Mouse (Mus musculus) right cerebral cortex, postnatal 14 days (tissue): ENCODE measurements at regions not wholly inside any gene's neighbourhood (a gene's known extent, or its start where the extent isn't known, plus 50 kb on each side); places are given as distances from the start of the nearest gene placed in this dataset.
A peak's percentile ranks its signal among the peaks of the same experiment; 100 is the strongest.

Experiments
- DNase-seq: peaks from one replicate; pipeline ENCODE4 v3.0.0; 2022

DNA sequence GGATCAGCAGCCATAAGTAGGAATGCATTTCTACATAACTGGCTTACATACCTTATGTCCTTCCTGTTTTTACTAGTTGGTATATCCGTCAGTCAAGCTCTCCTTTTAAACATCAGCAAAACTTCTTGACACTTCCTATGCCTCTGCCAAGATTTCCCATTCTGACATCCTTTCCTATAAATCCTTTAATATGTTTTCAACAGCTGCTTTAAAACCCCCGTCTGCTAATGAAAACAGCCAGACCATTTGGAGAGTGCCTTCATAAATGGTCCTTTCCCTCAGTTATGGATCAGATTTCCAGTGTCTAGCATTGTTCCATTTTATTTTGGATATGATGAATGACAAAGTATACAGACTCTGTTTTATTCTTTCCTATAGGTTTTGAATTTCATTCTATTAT lies 270.7 kb upstream of the Rgmb start:
- DNase-seq: no peak

GRCm38 (mm10) chr17:16092952-16093351 lies 262.1 kb upstream of the Rgmb start:
- DNase-seq: no peak

GRCm38 (mm10) chr17:16089619-16090280 lies 258.9 kb upstream of the Rgmb start:
- no peak for DNase-seq

DNA sequence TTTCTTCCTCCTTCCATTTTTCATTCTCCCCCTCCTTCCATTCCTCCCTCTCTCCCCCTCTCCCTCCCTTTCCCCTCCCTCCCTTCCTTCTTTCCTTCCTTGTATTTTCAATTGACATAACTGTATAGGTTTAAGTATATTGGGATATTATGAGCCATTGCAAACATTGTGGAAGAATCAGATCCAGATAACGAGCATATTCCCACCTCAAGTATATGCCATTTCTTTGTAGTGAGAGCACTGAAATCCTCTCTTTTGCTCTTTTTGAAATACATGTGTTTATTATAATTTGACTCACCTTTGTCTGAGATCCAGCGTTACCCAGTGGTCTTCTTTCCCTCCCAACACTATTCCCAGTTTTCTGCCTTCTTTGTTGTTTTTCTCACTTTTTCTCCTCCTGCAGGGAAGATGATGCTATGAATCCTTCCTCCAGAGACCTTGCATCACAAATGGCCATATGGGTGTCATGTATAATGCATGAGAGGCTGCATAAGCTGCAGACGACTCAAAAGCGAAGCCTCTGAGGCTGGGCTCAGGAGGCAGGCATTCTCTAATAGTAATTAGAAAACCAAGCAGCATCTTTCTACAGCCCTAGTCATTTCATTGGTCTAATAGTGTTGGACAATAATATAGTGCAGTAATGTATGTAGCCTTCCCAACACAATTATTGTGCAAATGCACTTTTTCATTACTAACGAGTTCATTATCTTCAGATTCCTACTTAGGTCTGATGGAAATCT lies 258.2 kb upstream of the Rgmb start:
- no peak for DNase-seq

DNA sequence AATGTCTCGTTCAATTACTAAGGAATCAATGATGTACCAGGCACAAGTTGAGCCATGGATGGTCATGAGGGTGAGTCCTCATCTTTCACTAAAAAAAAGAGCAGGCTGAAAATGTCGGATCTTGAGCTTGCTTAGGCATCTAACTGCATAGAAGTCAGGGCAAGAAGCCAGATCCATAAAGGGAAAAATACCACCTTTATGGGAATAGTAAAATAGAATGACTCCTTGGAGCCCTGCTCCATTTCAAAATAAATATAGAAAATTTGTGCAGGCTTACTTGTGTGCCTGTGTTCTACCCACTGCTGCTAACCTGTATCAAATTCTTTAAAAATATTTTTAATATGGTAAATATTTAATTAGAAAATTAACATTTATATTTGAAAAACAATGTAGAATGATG lies 256.2 kb upstream of the Rgmb start:
- DNase-seq: no peak

DNA sequence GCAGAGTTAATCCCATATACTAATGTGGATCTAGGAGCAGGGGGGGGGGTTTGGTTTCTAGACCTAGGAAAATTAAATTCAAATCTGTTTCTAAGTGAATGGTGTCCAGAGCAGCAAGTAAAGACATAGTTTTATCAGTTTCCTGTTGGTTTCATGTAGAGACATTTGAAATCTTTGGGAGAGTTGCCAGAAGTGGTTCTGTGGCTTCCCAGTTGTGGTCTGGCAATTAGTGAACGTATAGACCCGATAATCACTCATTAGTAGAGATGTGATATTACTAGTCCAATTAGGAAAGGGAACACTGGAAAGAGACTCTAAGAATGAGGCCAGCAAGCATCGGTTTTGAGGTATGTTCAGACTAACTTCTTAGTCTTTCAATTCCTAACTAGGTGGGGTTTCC lies 252.0 kb upstream of the Rgmb start:
- DNase-seq: no peak

DNA sequence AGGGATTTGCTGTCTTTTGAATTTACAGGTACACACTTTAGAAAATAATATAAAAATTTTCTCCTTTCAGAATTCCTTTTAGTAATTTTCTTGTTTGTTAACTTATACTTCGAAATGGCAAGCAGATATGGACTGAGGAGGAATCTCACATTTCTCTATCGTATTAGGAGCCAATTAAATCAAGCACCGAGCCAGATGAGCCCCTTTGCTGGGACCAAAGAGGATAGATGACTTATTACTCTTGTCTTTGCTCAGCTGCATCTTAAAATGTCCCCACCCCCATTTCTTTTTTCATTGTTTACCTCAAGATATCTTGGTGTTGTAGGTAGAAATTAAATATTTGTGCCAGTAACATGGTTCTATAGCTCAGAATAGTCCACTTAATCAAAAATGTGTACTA lies 247.7 kb upstream of the Rgmb start:
- DNase-seq: no peak

DNA sequence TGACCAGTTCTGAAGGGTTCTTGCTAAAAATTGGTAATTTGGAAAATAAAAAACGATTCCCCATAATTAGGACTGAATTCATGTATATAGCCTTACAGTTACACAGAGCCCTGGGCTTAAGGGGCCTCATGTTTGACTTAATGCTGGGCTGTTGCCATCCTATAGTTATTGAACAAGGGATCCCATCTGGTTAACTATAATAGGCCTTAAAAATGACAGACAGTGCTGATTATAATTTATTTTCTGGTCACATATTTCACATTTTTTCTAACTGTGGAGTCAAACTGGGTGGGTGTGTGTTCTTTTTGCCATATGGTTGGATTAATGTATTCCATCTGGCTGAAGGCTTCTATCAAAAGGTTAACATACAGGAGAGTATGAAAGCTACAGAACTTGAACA lies 238.5 kb upstream of the Rgmb start:
- no peak for DNase-seq

- DNase-seq: no peak
These were observed 237.0 kb upstream of the Rgmb start for GRCm38 (mm10) chr17:16067858-16068257.

GRCm38 (mm10) chr17:16054481-16054880 lies 223.6 kb upstream of the Rgmb start:
- peak; percentile 3 for DNase-seq

- DNase-seq: no peak
These were observed 220.9 kb upstream of the Rgmb start for GRCm38 (mm10) chr17:16051713-16052112.

DNA sequence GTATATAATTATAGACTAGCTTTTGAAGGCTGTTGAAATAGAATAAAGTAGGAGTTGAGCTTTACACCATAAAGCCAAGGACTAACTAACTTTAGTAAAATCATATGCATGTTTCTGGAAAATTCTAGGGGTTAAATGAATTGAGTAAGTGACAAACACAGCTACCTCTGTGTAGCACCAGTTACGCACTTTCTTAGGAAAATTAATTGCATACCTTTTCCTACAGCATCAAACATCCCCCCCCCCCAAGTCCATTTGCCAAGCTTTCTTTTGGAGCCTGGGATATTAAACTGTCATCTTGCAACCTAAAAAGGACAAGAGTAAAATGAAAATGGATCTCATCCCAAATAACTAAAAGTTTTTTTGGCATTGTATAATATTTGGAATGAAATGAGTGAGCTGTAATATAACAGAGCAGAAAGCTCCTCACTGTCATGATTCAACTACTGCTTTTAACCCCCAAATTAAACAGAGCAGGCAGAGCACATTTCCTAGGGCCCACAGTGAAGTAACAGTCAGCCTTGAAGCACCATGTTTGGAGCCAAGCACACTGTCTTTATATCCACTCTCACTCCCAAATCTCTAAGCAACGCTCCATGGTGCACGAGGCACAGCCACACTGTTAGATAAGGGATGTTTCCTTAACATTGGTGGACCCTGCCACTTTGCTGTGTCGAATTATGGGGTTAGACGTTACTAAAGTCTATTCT lies 210.9 kb upstream of the Rgmb start:
- no peak for DNase-seq

- no peak for DNase-seq
These were observed 197.2 kb upstream of the Rgmb start for GRCm38 (mm10) chr17:16027989-16028388.

GRCm38 (mm10) chr17:16004871-16005575 lies 174.2 kb upstream of the Rgmb start:
- no peak for DNase-seq

- no peak for DNase-seq
These were observed 173.2 kb upstream of the Rgmb start for GRCm38 (mm10) chr17:16004002-16004401.

- DNase-seq: no peak
These were observed 167.9 kb upstream of the Rgmb start for GRCm38 (mm10) chr17:15998771-15999170.

DNA sequence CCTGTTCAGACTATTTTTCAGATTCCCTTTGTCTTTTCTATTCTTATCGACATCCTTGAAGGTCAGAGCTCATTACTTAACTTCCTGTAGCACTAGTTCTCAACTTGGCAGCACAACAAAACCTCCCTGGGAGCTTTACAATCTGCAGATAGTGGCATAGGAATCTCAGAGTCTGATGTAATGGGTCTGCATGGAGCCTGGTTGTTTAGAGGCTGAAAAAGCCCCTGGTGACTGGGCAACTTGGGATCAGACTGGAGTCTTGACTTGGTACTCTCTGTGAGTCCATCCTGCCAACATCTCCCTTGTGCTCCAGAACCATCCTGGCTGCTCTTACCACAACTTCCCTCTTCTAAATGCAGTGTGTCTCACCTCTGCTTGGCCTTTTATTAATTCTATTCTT lies 166.4 kb upstream of the Rgmb start:
- DNase-seq: no peak

DNA sequence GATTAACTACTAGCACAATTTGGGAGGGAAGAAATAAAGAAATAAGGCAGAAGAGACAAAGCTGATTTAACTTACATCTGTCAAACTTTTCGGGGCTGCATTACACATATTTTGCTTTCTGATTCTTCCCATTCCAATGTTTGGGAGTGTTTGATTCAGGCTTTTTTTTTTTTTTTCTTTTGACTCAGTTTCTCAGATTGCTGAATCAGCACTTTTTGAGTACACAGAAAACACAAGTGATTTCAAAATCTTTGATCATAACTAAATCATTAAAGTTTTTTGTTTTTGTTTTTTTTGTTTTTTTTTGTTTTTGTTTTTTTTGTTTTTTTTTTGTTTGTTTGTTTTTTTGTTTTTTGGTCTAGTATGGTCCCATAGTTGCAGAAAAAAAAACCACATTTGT lies 164.7 kb upstream of the Rgmb start:
- DNase-seq: no peak

GRCm38 (mm10) chr17:15993361-15994287 lies 162.8 kb upstream of the Rgmb start:
- no peak for DNase-seq

DNA sequence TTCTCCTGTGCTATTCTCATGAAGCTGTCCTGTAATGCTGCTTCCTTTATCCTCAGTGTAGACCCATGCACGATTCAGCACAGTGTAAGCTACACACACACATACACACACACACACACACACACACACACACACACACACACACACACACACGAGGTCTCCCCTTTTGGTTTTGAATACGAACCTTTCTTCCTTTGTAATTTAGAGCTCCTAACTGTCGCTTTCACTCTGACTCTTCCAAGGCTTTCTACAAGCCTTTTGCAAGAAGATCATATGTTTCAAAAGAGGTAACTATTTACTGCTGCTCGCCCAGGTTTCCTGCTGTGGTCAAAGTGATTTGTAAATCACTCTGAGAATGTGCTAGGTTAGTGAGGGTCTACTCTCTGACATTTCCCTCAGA lies 161.1 kb upstream of the Rgmb start:
- no peak for DNase-seq

- no peak for DNase-seq
These were observed 159.5 kb upstream of the Rgmb start for GRCm38 (mm10) chr17:15990303-15990702.

DNA sequence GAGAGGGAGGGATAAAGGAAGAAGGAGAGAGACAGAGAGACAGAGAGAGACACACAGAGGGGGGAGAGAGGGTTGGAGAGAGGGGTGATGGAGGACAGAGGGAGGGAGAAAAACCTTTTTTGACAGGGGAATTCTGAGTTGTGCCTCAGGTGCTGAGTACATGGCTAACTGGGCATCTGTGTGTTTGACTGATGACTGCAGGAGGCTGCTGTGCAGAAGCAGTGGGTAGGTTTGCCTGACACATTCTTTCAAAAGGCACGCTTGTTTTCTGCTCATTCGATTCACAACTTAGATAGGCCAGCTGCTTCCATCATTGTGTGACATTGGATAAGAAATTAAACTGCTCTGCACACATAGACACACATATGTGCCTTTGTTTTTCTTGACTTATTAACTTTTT lies 150.7 kb upstream of the Rgmb start:
- no peak for DNase-seq
